Mouse (Mus musculus): ENCODE results near the gene Cfap65. TPM values are rescaled to one million over a fixed set of nuclear protein-coding genes. Genes with fewer than 3 reads are reported as not detected.

Gene Cfap65
- total and polyA plus RNA-seq, 3 experiments: not detected

DNA sequence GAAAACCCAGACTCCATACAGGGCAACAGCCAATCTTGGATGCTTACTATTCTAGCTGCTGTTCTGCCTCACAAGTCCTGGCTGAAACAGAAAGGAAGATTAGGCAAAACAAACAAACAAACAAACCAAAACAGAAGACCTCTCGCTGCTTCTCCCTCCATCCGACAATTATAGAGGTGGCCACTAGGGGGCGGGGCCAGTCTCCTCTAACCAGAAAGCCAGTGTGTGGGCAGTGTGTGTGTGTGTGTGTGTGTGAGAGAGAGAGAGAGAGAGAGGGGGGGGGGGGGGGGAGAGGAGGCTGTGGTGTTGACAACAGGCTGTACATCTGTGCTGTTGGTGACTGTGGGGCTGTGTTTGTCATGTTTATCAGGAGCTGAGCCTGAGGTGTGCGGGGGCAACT is 40.4 kb downstream of the Cfap65 start:
- no peaks in the 10 kb centered on the region for H3K9me3 ChIP-seq (replicated peaks; ENCODE audit: insufficient read depth, low read length)
- no peaks in the 10 kb centered on the region for H3K4me1 ChIP-seq (ENCODE audit: control insufficient read depth in 1 of 2, insufficient read depth in 2 of 2, low read length in 2 of 2)
- H3K9ac ChIP-seq (ENCODE audit: control insufficient read depth, low read depth, low read length, poor library complexity, severe bottlenecking): no peak overlapping the region
- no peak overlapping the region for H3K27ac ChIP-seq (ENCODE audit: control insufficient read depth, low read depth, low read length)
- DNase-seq (ENCODE audit: low read depth, low spot score): peak; percentile 54
- H3K27me3 ChIP-seq (ENCODE audit: control insufficient read depth in 1 of 2, insufficient read depth in 2 of 2, low read length in 2 of 2): no peaks in the 10 kb centered on the region
- no peaks in the 10 kb centered on the region for H3K79me2 ChIP-seq (ENCODE audit: control insufficient read depth, insufficient read depth, low read length, poor library complexity)
- H3K4me3 ChIP-seq (ENCODE audit: control insufficient read depth in 1 of 2, insufficient read depth in 1 of 2, low read depth in 2 of 2, low read length in 2 of 2): no peak overlapping the region
- no peak for TF ChIP-seq KAT2A (conservative IDR thresholded peaks at IDR 0.05; ENCODE audit: low read depth, low read length)
- TF ChIP-seq MAZ (IDR thresholded peaks at IDR 0.05; ENCODE audit: low read depth, low read length): no peak
- no peak for TF ChIP-seq ZKSCAN1 (IDR thresholded peaks at IDR 0.05; ENCODE audit: low read depth, low read length)
- TF ChIP-seq ZNF384 (IDR thresholded peaks at IDR 0.05; ENCODE audit: low read depth, low read length): no peak
- TF ChIP-seq POLR2A (IDR thresholded peaks at IDR 0.05; ENCODE audit: control insufficient read depth in 1 of 2, insufficient read depth in 1 of 2, low read depth in 1 of 2, low read length in 2 of 2, poor library complexity in 1 of 2): no peak
- peak; percentile 16 for TF ChIP-seq RAD21 (IDR thresholded peaks at IDR 0.05; ENCODE audit: low read depth, low read length)
- no peak for TF ChIP-seq EP300 (IDR thresholded peaks at IDR 0.05; ENCODE audit: low read depth in 1 of 2, low read length in 2 of 2)
- TF ChIP-seq MAX (IDR thresholded peaks at IDR 0.05; ENCODE audit: low read length): no peak
- no peak for TF ChIP-seq MYB (IDR thresholded peaks at IDR 0.05; ENCODE audit: low read depth, low read length)
- no peak for TF ChIP-seq CHD2 (IDR thresholded peaks at IDR 0.05; ENCODE audit: low read length)
- TF ChIP-seq SMC3 (IDR thresholded peaks at IDR 0.05; ENCODE audit: low read depth, low read length): peak; percentile 47; the same call in 1 of the 2 replicates
- no peak for TF ChIP-seq ELF1 (IDR thresholded peaks at IDR 0.05; ENCODE audit: low read depth, low read length)
- peak; percentile 43 to 91 (median 66) for TF ChIP-seq CTCF (IDR thresholded peaks at IDR 0.05 in 2 of 3, conservative IDR thresholded peaks at IDR 0.05 in 1 of 3; ENCODE audit: control insufficient read depth in 1 of 3, insufficient read depth in 1 of 3, low read depth in 2 of 3, low read length in 3 of 3, poor library complexity in 1 of 3, severe bottlenecking in 1 of 3)
- TF ChIP-seq NELFE (IDR thresholded peaks at IDR 0.05; ENCODE audit: low read depth, low read length): no peak
- no peaks in the 10 kb centered on the region for H3K36me3 ChIP-seq (ENCODE audit: control insufficient read depth in 1 of 2, insufficient read depth in 2 of 2, low read length in 2 of 2)

DNA sequence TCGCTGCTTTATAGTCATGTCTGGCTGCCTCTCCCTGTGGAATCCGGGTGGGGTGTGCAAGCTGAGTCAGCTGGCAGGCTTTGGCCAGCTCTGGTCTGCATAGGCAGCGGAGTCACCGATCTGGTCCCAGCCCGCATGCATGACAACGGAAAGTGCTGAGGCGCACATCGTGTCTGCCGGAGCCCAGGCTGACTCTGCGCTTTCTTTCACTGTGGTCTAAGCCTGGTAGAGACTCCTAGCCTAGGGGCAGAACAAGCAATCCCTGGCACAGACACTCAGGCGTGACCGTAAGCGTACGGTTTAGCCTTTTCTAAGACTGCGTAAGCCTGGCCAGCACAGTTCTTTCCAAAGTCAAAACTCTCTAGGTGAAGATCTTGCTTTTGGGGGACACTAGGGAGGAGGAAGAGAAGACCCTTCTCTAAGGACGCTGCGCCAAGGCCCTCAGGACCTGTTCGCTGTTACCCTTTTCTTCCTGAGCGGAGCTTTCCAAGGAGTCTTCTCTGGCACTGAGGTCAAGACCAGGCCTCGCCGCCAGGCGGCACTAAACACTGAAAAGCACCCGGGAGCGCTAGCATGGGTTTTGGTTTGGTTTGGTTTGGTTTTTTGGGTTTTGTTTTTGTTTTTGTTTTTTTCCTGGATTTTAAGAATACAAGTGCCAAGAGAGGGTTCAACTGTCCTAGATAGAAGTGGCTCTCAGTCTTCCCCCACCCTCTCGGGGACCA is 42.1 kb downstream of the Cfap65 start, which contains the start of gene Cryba2:
Cryba2 (minus strand) TSS at position 10 of the 722 bp plus-strand sequence.
- Histone ChIP-seq H3K27ac (ENCODE audit: control insufficient read depth, low read depth, low read length) (no peak within 1 kb of the TSS), H3K79me2 (ENCODE audit: control insufficient read depth, insufficient read depth, low read length, poor library complexity) (no peaks in the 10 kb centered on the region), H3K27me3 (ENCODE audit: control insufficient read depth in 1 of 2, insufficient read depth in 2 of 2, low read length in 2 of 2) (no peaks in the 10 kb centered on the region), H3K36me3 (ENCODE audit: control insufficient read depth in 1 of 2, insufficient read depth in 2 of 2, low read length in 2 of 2) (no peaks in the 10 kb centered on the region), H3K4me1 (ENCODE audit: control insufficient read depth in 1 of 2, insufficient read depth in 2 of 2, low read length in 2 of 2) (no peaks in the 10 kb centered on the region), H3K9ac (ENCODE audit: control insufficient read depth, low read depth, low read length, poor library complexity, severe bottlenecking) (no peak within 1 kb of the TSS), H3K4me3 (ENCODE audit: control insufficient read depth in 1 of 2, insufficient read depth in 1 of 2, low read depth in 2 of 2, low read length in 2 of 2) (no peak within 1 kb of the TSS), H3K9me3 (replicated peaks; ENCODE audit: insufficient read depth, low read length) (no peaks in the 10 kb centered on the region)
- TF ChIP-seq CHD2 (IDR thresholded peaks at IDR 0.05; ENCODE audit: low read length) (no peak), GABPA (IDR thresholded peaks at IDR 0.05; ENCODE audit: low read depth, low read length) (no peak), HCFC1 (IDR thresholded peaks at IDR 0.05; ENCODE audit: low read depth, low read length) (no peak), SIN3A (IDR thresholded peaks at IDR 0.05; ENCODE audit: low read length) (no peak), MYB (IDR thresholded peaks at IDR 0.05; ENCODE audit: low read depth, low read length) (no peak), SMC3 (IDR thresholded peaks at IDR 0.05; ENCODE audit: low read depth, low read length) (no peak), RAD21 (IDR thresholded peaks at IDR 0.05; ENCODE audit: low read depth, low read length) (no peak), CHD1 (IDR thresholded peaks at IDR 0.05; ENCODE audit: low read depth, low read length) (no peak), GATA1 (IDR thresholded peaks at IDR 0.05; ENCODE audit: low read depth, low read length) (no peak), NRF1 (IDR thresholded peaks at IDR 0.05; ENCODE audit: insufficient read depth, low read depth, low read length, poor library complexity, severe bottlenecking) (no peak), MAZ (IDR thresholded peaks at IDR 0.05; ENCODE audit: low read depth, low read length) (no peak)
- DNase-seq (ENCODE audit: low read depth, low spot score): no peak

Measured in MEL (cell line).